Mouse (Mus musculus): ENCODE data around the gene Slc41a2. TPM values are rescaled to one million over a fixed set of nuclear protein-coding genes. Genes with fewer than 3 reads are reported as not detected.
A peak's percentile ranks its signal among the peaks of the same experiment; 100 is the strongest.

Slc41a2 gene
- polyA plus RNA-seq, 1 experiment from 2014 or later: 11.6 TPM

DNA sequence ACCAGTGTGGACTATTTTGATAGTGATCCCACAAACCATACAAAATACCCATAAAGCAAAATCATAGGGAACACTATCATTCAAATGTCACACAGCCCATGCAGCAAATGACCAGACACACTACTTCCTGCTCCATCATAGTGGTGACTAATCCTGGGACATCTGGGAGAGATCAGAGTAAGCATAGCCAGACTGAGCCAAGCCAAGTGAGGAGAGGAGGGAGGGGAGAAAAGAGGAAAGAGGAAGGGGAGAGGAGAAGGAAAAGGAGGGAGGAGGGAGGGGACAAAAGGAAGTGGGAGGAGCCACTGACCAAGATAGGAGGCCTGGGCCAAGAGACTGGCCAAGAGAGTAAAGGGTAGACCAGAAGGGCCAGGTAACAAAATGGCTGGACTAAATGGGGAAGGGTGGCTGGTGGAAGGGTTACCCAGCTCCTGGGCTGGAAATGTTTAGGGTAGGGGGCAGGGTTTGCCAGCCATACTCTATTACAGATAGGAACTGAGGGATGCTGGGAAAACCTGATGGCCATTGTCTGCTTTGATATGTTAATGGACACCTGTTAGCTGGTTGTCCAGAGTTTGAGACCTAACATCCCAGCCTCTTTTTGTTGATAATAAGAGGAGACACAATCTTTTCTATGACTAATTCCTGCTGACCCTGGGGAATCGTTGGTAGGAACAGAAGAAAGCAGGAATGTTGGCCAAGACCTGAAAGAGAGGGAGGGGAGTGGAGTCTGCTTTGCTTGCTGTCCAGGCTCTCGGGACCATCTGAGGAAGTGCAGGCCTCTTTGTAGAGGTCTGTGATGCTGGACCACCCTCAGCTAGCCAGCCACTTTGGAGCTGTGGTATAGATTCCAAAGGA is 6.4 kb upstream of the Slc41a2 start:
- WGBS: 35% methylated on average over 2 of the region's 2 CpGs
- no peaks in the 10 kb centered on the region for H3K9me3 ChIP-seq (replicated peaks; ENCODE audit: control insufficient read depth, low read length, poor library complexity, severe bottlenecking)
- no peaks in the 10 kb centered on the region for H3K4me1 ChIP-seq (ENCODE audit: control insufficient read depth, insufficient read depth, low read length)
- H3K36me3 ChIP-seq (ENCODE audit: control insufficient read depth, insufficient read depth, low read length): no peaks in the 10 kb centered on the region
- H3K27ac ChIP-seq (ENCODE audit: low read length): no peak overlapping the region
- H3K9ac ChIP-seq (ENCODE audit: low read depth, low read length): no peak overlapping the region
- no peak overlapping the region for H3K4me2 ChIP-seq (ENCODE audit: low read length)
- no peak overlapping the region for H3K4me3 ChIP-seq (ENCODE audit: low read depth, low read length)
- no peak for ATAC-seq
- H3K27me3 ChIP-seq (ENCODE audit: control insufficient read depth, insufficient read depth, low read depth, low read length): no peaks in the 10 kb centered on the region

DNA sequence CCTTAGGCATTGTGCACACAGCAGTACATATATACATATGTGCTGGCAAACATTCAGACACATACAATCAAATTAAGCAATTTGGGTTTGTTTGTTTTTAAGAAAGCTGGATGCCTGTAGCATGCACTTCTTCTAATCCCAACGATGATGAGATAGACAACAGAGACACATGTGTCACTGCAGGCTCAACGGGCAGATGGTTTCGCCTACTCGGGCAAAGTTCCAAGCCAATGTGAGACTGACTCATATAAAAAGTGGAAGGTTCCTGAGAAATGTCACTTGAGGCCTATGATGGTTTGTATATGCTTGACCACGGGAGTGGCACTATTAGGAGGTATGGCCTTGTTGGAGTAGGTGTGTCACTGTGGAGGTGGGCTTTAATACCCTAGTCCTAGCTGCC is 5.5 kb upstream of the Slc41a2 start:
- Histone ChIP-seq H3K36me3 (ENCODE audit: control insufficient read depth, insufficient read depth, low read length) (no peaks in the 10 kb centered on the region), H3K4me1 (ENCODE audit: control insufficient read depth, insufficient read depth, low read length) (no peaks in the 10 kb centered on the region), H3K4me2 (ENCODE audit: low read length) (no peak overlapping the region), H3K4me3 (ENCODE audit: low read depth, low read length) (no peak overlapping the region), H3K27me3 (ENCODE audit: control insufficient read depth, insufficient read depth, low read depth, low read length) (no peaks in the 10 kb centered on the region), H3K27ac (ENCODE audit: low read length) (no peak overlapping the region), H3K9ac (ENCODE audit: low read depth, low read length) (no peak overlapping the region), H3K9me3 (replicated peaks; ENCODE audit: control insufficient read depth, low read length, poor library complexity, severe bottlenecking) (no peaks in the 10 kb centered on the region)
- ATAC-seq: no peak
- WGBS: 89% methylated on average over 5 of the region's 5 CpGs

DNA sequence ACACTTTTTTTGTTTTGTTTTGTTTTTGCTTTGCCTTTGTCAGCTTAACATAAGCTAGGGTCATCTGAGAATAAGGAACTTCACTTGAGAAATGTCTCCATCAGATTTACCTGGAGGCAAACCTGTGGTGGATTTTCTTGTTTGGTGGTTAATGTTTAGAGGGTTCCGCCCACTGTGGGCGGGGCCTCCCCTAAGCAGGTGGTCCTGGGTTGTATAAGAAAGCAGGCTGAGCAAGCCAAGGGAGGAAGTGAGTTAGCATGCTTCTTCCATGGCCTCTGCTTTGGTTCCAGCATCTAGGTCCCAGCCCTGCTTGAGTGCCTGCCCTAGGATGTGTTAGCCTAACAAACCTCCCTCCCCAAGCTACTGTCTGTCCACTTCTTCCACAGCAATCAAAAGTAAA is 3.5 kb upstream of the Slc41a2 start:
- Histone ChIP-seq H3K9me3 (replicated peaks; ENCODE audit: control insufficient read depth, low read length, poor library complexity, severe bottlenecking) (no peaks in the 10 kb centered on the region), H3K9ac (ENCODE audit: low read depth, low read length) (no peak overlapping the region), H3K4me3 (ENCODE audit: low read depth, low read length) (no peak overlapping the region), H3K36me3 (ENCODE audit: control insufficient read depth, insufficient read depth, low read length) (no peaks in the 10 kb centered on the region), H3K4me2 (ENCODE audit: low read length) (no peak overlapping the region), H3K27me3 (ENCODE audit: control insufficient read depth, insufficient read depth, low read depth, low read length) (no peaks in the 10 kb centered on the region), H3K4me1 (ENCODE audit: control insufficient read depth, insufficient read depth, low read length) (no peaks in the 10 kb centered on the region), H3K27ac (ENCODE audit: low read length) (no peak overlapping the region)
- 35% methylated on average over 2 of the region's 2 CpGs for WGBS
- ATAC-seq: no peak

DNA sequence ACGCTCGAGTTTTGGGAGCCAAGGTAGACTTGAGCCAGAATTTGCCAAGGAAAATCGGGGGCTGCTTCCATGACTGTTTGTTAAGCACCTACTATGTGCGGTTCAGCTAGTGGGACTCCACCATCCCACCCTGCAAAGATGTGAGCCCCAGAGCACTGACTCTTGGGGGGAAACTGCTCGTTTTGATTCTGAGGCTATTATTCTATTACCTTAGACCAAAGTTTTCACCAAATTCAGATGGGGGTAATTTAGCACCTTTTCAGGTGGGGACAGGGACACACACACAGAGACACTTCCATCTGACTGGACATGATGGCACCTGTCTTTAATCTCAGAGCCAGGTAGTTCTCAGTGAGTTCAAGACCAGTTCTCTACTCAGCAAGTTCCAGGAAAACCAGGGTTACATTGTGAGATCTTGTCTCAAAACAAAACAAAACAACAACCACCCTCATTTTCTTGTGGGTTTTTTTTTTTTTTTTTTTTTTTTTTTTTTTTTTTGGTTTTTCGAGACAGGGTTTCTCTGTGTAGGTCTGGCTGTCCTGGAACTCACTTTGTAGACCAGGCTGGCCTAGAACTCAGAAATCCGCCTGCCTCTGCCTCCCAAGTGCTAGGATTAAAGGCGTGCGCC is 403 bp upstream of the Slc41a2 start:
- Histone ChIP-seq H3K9ac (ENCODE audit: low read depth, low read length) (peak overlapping the region; percentile 93), H3K4me3 (ENCODE audit: low read depth, low read length) (peak overlapping the region; percentile 83), H3K27ac (ENCODE audit: low read length) (peak overlapping the region; percentile 91), H3K4me2 (ENCODE audit: low read length) (peak overlapping the region; percentile 78), H3K36me3 (ENCODE audit: control insufficient read depth, insufficient read depth, low read length) (no peaks in the 10 kb centered on the region), H3K9me3 (replicated peaks; ENCODE audit: control insufficient read depth, low read length, poor library complexity, severe bottlenecking) (no peaks in the 10 kb centered on the region), H3K4me1 (ENCODE audit: control insufficient read depth, insufficient read depth, low read length) (no peaks in the 10 kb centered on the region), H3K27me3 (ENCODE audit: control insufficient read depth, insufficient read depth, low read depth, low read length) (no peaks in the 10 kb centered on the region)
- no peak for ATAC-seq
- WGBS: 48% methylated on average over 8 of the region's 9 CpGs

DNA sequence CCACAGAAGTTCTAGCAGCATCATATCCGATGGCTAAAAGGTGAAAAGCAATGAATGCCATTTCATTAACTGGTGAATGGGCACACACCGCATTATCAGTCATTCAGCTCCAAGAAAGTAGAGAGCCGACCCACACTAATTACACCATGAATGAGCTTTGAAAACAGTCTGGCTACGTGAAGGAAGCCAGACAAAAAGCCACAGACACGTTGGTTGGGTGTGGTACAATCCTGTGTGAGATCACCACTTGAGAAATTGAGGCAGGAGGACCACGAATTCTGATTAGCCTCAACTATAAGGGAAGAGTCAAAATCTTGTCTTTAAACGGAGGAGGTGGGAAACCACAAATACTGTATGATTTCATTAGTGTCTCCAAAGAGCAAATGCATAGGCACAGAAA is 1.3 kb downstream of the Slc41a2 start:
- no peak overlapping the region for H3K9ac ChIP-seq (ENCODE audit: low read depth, low read length)
- H3K27ac ChIP-seq (ENCODE audit: low read length): no peak overlapping the region
- H3K4me2 ChIP-seq (ENCODE audit: low read length): peak overlapping the region; percentile 50
- no peaks in the 10 kb centered on the region for H3K36me3 ChIP-seq (ENCODE audit: control insufficient read depth, insufficient read depth, low read length)
- no peak for ATAC-seq
- H3K4me1 ChIP-seq (ENCODE audit: control insufficient read depth, insufficient read depth, low read length): no peaks in the 10 kb centered on the region
- H3K9me3 ChIP-seq (replicated peaks; ENCODE audit: control insufficient read depth, low read length, poor library complexity, severe bottlenecking): no peaks in the 10 kb centered on the region
- WGBS: 28% methylated on average over 7 of the region's 7 CpGs
- peak overlapping the region; percentile 83 for H3K4me3 ChIP-seq (ENCODE audit: low read depth, low read length)
- H3K27me3 ChIP-seq (ENCODE audit: control insufficient read depth, insufficient read depth, low read depth, low read length): no peaks in the 10 kb centered on the region

DNA sequence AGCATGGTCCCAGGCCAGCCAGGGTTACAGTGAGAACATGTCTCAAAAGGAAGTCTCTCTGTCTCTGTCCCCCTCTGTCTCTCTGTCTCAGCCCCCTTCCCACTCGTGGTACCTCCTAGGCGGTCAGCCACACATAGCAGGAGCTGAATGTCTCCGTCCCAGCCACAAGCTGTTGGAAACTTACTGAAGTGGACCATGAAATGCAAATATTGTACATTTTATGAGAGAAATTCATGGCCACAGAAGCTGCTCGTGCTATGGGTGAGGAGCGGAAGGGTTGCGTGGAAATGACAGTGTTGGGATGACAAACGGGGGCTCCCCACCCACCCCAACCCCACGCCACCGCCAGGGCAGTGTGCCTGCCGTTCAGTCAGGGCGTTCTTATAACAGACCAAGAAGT is 5.1 kb downstream of the Slc41a2 start:
- H3K4me3 ChIP-seq (ENCODE audit: low read depth, low read length): no peak overlapping the region
- no peaks in the 10 kb centered on the region for H3K36me3 ChIP-seq (ENCODE audit: control insufficient read depth, insufficient read depth, low read length)
- H3K9me3 ChIP-seq (replicated peaks; ENCODE audit: control insufficient read depth, low read length, poor library complexity, severe bottlenecking): no peaks in the 10 kb centered on the region
- H3K4me2 ChIP-seq (ENCODE audit: low read length): no peak overlapping the region
- H3K27ac ChIP-seq (ENCODE audit: low read length): no peak overlapping the region
- 88% methylated on average over 11 of the region's 11 CpGs for WGBS
- no peaks in the 10 kb centered on the region for H3K27me3 ChIP-seq (ENCODE audit: control insufficient read depth, insufficient read depth, low read depth, low read length)
- ATAC-seq: no peak
- H3K9ac ChIP-seq (ENCODE audit: low read depth, low read length): no peak overlapping the region
- H3K4me1 ChIP-seq (ENCODE audit: control insufficient read depth, insufficient read depth, low read length): no peaks in the 10 kb centered on the region

DNA sequence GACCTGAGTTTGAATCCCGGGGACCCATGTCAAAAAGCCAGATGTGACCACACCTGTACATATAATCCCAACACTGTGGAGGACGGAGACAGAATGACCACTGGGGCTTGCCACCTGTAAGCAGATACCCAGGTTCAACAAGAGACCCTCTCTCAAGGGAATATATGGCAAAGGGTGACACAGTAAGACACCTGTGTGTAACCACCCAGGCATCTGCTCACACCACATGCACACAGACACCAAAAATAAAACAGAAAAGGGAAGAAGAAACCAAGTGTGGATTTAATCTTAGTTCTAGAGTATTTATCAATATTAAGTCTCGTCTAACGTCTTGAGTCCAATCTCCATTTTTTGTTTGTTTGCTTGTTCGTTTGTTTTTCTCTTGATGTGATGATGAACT is 5.9 kb downstream of the Slc41a2 start:
- WGBS: 92% methylated on average over 5 of the region's 5 CpGs

DNA sequence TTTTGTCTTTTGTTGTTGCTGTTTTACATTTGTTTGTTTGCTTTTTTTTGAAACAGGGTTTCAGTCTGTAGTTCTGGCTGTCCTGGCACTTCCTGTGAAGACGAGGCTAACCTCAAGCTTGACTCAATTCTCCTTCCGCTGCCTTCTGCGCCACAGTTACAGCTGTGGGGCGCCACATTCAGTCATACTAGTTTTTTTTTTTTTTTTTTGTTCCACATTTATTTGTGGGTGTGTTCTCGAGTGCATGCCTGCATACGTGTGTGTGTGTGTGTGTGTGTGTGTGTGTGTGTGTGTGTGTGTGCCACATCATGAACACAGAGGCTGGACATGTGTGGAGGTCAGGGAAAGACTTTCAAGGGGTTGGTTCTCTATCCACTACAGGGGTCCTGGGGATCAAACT is 7.3 kb downstream of the Slc41a2 start:
- no peak overlapping the region for H3K9ac ChIP-seq (ENCODE audit: low read depth, low read length)
- H3K36me3 ChIP-seq (ENCODE audit: control insufficient read depth, insufficient read depth, low read length): no peaks in the 10 kb centered on the region
- no peaks in the 10 kb centered on the region for H3K27me3 ChIP-seq (ENCODE audit: control insufficient read depth, insufficient read depth, low read depth, low read length)
- 72% methylated on average over 6 of the region's 6 CpGs for WGBS
- H3K4me2 ChIP-seq (ENCODE audit: low read length): no peak overlapping the region
- H3K4me3 ChIP-seq (ENCODE audit: low read depth, low read length): no peak overlapping the region
- H3K9me3 ChIP-seq (replicated peaks; ENCODE audit: control insufficient read depth, low read length, poor library complexity, severe bottlenecking): no peaks in the 10 kb centered on the region
- H3K4me1 ChIP-seq (ENCODE audit: control insufficient read depth, insufficient read depth, low read length): no peaks in the 10 kb centered on the region
- no peak overlapping the region for H3K27ac ChIP-seq (ENCODE audit: low read length)
- ATAC-seq: no peak

More for the DNA sequence above, 5.9 kb downstream of the Slc41a2 start:
- no peak overlapping the region for H3K4me2 ChIP-seq (ENCODE audit: low read length)
- no peak for ATAC-seq
- H3K4me1 ChIP-seq (ENCODE audit: control insufficient read depth, insufficient read depth, low read length): no peaks in the 10 kb centered on the region
- no peak overlapping the region for H3K27ac ChIP-seq (ENCODE audit: low read length)
- no peaks in the 10 kb centered on the region for H3K9me3 ChIP-seq (replicated peaks; ENCODE audit: control insufficient read depth, low read length, poor library complexity, severe bottlenecking)
- H3K36me3 ChIP-seq (ENCODE audit: control insufficient read depth, insufficient read depth, low read length): no peaks in the 10 kb centered on the region
- no peaks in the 10 kb centered on the region for H3K27me3 ChIP-seq (ENCODE audit: control insufficient read depth, insufficient read depth, low read depth, low read length)
- no peak overlapping the region for H3K4me3 ChIP-seq (ENCODE audit: low read depth, low read length)
- no peak overlapping the region for H3K9ac ChIP-seq (ENCODE audit: low read depth, low read length)

DNA sequence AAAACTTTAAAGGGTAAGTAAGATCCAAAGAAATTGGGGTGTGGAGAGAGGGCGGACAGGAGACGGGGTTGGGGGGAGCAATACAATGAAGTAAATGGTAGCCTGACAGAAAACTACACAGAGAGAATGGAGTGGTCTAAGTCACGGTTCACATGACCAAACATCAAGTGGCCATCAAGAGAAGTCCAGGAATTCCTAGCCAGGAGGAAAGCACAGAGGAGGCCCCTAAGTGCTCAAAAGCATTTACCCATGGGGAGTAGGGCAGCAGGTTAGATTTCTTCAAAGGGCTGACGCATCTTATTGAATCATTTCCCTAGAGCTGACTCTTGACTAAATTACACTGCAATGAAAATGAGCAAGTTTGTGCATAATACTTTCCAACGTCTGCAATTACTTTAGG is 8.9 kb downstream of the Slc41a2 start:
- H3K4me1 ChIP-seq (ENCODE audit: control insufficient read depth, insufficient read depth, low read length): no peaks in the 10 kb centered on the region
- H3K4me3 ChIP-seq (ENCODE audit: low read depth, low read length): no peak overlapping the region
- no peaks in the 10 kb centered on the region for H3K36me3 ChIP-seq (ENCODE audit: control insufficient read depth, insufficient read depth, low read length)
- no peak overlapping the region for H3K9ac ChIP-seq (ENCODE audit: low read depth, low read length)
- no peak overlapping the region for H3K27ac ChIP-seq (ENCODE audit: low read length)
- H3K4me2 ChIP-seq (ENCODE audit: low read length): no peak overlapping the region
- WGBS: 67% methylated on average over 5 of the region's 5 CpGs
- no peak for ATAC-seq
- no peaks in the 10 kb centered on the region for H3K9me3 ChIP-seq (replicated peaks; ENCODE audit: control insufficient read depth, low read length, poor library complexity, severe bottlenecking)
- H3K27me3 ChIP-seq (ENCODE audit: control insufficient read depth, insufficient read depth, low read depth, low read length): no peaks in the 10 kb centered on the region
